Mouse (Mus musculus) cortical plate, adult 2 months (tissue): Measurements from ENCODE around the gene Prf1. TPM values are rescaled to one million over a fixed set of nuclear protein-coding genes. Genes with fewer than 3 reads are reported as not detected.

Experiments used
- H3K27ac ChIP-seq: fragments of 200-500 bp; 2 replicates; pipeline ENCODE4 v1.5.1; 2012; ENCODE audit warnings: low read length, control low read depth, inconsistent platforms; ENCODE audit not compliant: insufficient read depth
- H3K4me1 ChIP-seq: fragments of 200-500 bp; 2 replicates; pipeline ENCODE4 v1.6.1; 2011; ENCODE audit warnings: low read length; ENCODE audit not compliant: control insufficient read depth, insufficient read depth
- H3K4me3 ChIP-seq: fragments of 200-500 bp; 2 replicates; pipeline ENCODE4 v1.5.1; 2011; ENCODE audit warnings: mild to moderate bottlenecking, low read length, control low read depth; ENCODE audit not compliant: insufficient read depth
- CTCF ChIP-seq: fragments of 200-500 bp; IDR thresholded peaks from 2 replicates; pipeline ENCODE4 v1.5.1; 2011; ENCODE audit warnings: mild to moderate bottlenecking, control low read depth, low read length; ENCODE audit not compliant: insufficient read depth; ENCODE audit errors: extremely low read depth
- POLR2A ChIP-seq: fragments of 200-500 bp; IDR thresholded peaks from 2 replicates; pipeline ENCODE4 v1.6.1; 2011; ENCODE audit warnings: mild to moderate bottlenecking, low read length, control low read depth; ENCODE audit not compliant: insufficient read depth; ENCODE audit errors: extremely low read depth
- polyA plus RNA-seq: library from polyadenylated mRNA; depleted of rRNA; stranded (reverse); fragments of >200 nt; gene quantifications from 2 replicates; pipeline ENCODE4 v1.2.3, GENCODE M21; 2012

The Prf1 gene
- polyA plus RNA-seq, 1 experiment = not detected

GRCm38 (mm10) chr10:61285271-61285670 lies 12.4 kb upstream of the Prf1 start:
- no peak overlapping the region for H3K4me3 ChIP-seq
- H3K27ac ChIP-seq = no peak overlapping the region
- H3K4me1 ChIP-seq = no peaks in the 10 kb centered on the region
- TF ChIP-seq POLR2A = no peak

DNA sequence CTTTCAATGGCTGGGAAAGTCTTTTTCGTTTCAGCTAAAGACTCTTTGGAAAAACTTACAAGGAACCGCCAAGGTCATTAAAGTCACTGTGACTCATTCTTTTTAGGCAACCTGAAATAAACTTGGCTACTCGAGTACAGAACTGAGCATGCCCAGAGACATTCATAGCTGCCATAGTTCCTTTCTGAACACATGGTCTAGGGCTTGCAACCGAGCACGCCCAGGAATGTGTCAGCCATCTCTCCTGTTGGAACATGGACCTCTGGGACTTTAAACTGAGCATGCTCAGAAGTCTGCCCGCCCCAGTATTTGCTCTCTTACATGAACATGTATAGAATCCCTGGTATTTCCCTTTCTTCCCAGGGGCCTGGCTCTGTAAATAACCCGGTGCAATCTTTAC lies 11.4 kb upstream of the Prf1 start:
- H3K27ac ChIP-seq = no peak overlapping the region
- TF ChIP-seq POLR2A = no peak
- H3K4me3 ChIP-seq = no peak overlapping the region
- no peaks in the 10 kb centered on the region for H3K4me1 ChIP-seq

GRCm38 (mm10) chr10:61290016-61290415 lies 7.6 kb upstream of the Prf1 start:
- TF ChIP-seq CTCF (no peak), POLR2A (no peak)
- H3K27ac ChIP-seq = no peak overlapping the region
- no peaks in the 10 kb centered on the region for H3K4me1 ChIP-seq
- no peak overlapping the region for H3K4me3 ChIP-seq

GRCm38 (mm10) chr10:61290479-61290878 lies 7.2 kb upstream of the Prf1 start:
- H3K4me3 ChIP-seq = no peak overlapping the region
- H3K4me1 ChIP-seq = no peaks in the 10 kb centered on the region
- no peak for TF ChIP-seq POLR2A
- TF ChIP-seq CTCF = no peak
- no peak overlapping the region for H3K27ac ChIP-seq

GRCm38 (mm10) chr10:61294242-61294641 lies 3.4 kb upstream of the Prf1 start:
- no peak for TF ChIP-seq POLR2A
- TF ChIP-seq CTCF = no peak
- Histone ChIP-seq H3K4me1 (no peaks in the 10 kb centered on the region), H3K4me3 (no peak overlapping the region), H3K27ac (no peak overlapping the region)

- Histone ChIP-seq H3K4me1 (no peaks in the 10 kb centered on the region), H3K27ac (no peak overlapping the region), H3K4me3 (no peak overlapping the region)
- no peak for TF ChIP-seq POLR2A
- TF ChIP-seq CTCF = no peak
Measured at GRCm38 (mm10) chr10:61296713-61297445, 754 bp upstream of the Prf1 start.

GRCm38 (mm10) chr10:61300996-61301395 lies 3.4 kb downstream of the Prf1 start:
- TF ChIP-seq CTCF = no peak
- no peak for TF ChIP-seq POLR2A
- H3K27ac ChIP-seq = no peak overlapping the region
- H3K4me3 ChIP-seq = no peak overlapping the region
- H3K4me1 ChIP-seq = no peaks in the 10 kb centered on the region

DNA sequence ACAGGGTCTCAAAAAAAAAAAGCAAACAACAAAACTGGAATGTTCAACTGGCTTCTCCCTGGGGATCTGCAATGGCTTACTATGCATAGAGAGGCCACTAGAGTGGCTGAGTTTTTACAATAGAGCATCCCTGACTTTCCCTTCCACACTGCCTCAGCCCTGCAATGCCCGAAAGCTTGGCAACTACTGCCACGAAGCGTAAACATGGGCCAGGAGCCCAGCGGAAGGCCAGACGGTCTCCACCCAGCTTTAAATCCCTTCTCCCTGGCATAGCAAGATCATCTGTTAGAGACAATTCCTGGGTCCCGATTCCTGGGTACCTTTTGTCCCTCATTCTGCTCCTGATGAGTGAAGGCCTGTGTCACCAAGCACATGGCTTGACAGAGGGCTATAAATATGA lies 6.4 kb downstream of the Prf1 start:
- no peak overlapping the region for H3K4me3 ChIP-seq
- H3K27ac ChIP-seq = no peak overlapping the region
- H3K4me1 ChIP-seq = no peaks in the 10 kb centered on the region
- no peak for TF ChIP-seq CTCF

- TF ChIP-seq POLR2A = no peak
- TF ChIP-seq CTCF = no peak
- Histone ChIP-seq H3K4me3 (no peak overlapping the region), H3K27ac (no peak overlapping the region), H3K4me1 (no peaks in the 10 kb centered on the region)
Measured at GRCm38 (mm10) chr10:61305928-61306590, 8.4 kb downstream of the Prf1 start.

DNA sequence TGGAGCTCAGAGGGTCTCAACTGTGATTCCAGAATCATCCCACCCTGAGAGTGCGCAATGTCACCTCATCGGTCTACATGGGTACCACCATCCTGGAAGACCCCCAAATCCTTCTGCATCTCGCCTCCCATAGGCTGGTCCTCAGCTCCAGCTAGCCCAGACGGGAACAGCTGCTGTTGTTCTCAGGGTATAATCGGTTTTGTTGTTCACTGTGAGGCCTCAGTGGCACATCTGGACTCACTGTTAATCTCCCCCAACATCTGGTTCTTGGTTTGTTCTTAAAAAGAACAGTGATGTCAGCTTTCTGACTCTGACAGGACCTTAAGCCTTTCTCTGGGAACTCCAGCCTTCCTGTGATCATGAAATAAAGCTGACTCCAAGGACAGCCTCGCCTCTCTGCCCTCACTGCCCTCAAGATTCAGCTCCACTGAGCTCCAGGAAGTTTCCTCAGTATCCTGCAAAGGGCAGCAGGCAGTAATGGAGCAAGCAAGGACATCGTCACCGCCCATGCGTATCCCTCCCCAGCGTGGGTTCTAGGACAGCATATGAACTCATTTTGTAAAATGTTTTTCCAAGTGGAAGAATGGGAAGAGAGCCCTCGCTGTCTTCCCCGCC lies 11.2 kb downstream of the Prf1 start:
- no peak overlapping the region for H3K27ac ChIP-seq
- no peak overlapping the region for H3K4me3 ChIP-seq
- TF ChIP-seq POLR2A = no peak
- TF ChIP-seq CTCF = no peak
- no peaks in the 10 kb centered on the region for H3K4me1 ChIP-seq
